Mouse (Mus musculus): Measurements from ENCODE around the gene Rbm4b. TPM values are rescaled to one million over a fixed set of nuclear protein-coding genes. Genes with fewer than 3 reads are reported as not detected.

The Rbm4b gene
- total and polyA plus RNA-seq, 3 experiments: 7.0 to 11.1 TPM; not detected in 1

DNA sequence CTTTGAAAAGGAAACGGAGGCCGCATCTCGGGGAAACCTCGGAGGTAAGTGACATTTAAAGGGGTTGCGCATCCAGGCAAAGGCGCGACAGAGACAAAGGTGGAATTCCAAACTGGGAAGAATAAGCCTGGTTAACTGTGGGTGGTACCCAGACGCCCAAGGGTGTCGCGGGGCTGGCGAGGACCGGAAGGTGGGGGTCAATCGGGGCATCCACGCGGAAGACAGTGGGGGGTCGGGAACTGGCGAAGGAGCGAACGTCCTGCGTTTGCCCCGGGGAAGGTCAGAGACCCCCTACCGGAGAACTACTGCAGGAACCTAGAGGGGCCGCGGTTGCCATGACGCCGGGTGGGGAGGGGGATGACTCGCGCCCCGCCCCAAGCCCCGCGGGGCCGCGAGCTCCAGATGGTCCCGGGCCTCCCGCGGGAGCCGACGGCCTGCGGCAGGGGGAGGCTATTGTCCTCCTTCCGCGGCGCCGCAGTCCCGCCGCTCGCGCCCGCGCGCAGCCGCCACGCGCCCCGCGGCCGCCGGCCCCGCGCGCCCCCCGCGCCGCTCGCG is 44.6 kb upstream of the Rbm4b start:
- Histone ChIP-seq H3K4me1 (ENCODE audit: control insufficient read depth in 1 of 2, insufficient read depth in 2 of 2, low read length in 2 of 2) (no peaks in the 10 kb centered on the region), H3K9ac (ENCODE audit: control insufficient read depth, low read depth, low read length, poor library complexity, severe bottlenecking) (no peak overlapping the region), H3K79me2 (ENCODE audit: control insufficient read depth, insufficient read depth, low read length, poor library complexity) (no peaks in the 10 kb centered on the region), H3K36me3 (ENCODE audit: control insufficient read depth in 1 of 2, insufficient read depth in 2 of 2, low read length in 2 of 2) (no peaks in the 10 kb centered on the region), H3K9me3 (replicated peaks; ENCODE audit: insufficient read depth, low read length) (no peaks in the 10 kb centered on the region), H3K27me3 (ENCODE audit: control insufficient read depth in 1 of 2, insufficient read depth in 2 of 2, low read length in 2 of 2) (no peaks in the 10 kb centered on the region), H3K4me3 (ENCODE audit: control insufficient read depth in 1 of 2, insufficient read depth in 1 of 2, low read depth in 2 of 2, low read length in 2 of 2) (no peak overlapping the region), H3K27ac (ENCODE audit: control insufficient read depth, low read depth, low read length) (no peak overlapping the region)
- no peak for DNase-seq (ENCODE audit: low read depth, low spot score)
- TF ChIP-seq NRF1 (IDR thresholded peaks at IDR 0.05; ENCODE audit: insufficient read depth, low read depth, low read length, poor library complexity, severe bottlenecking) (no peak), UBTF (IDR thresholded peaks at IDR 0.05; ENCODE audit: borderline replicate concordance, insufficient read depth, low read depth, low read length) (no peak), POLR2AphosphoS5 (IDR thresholded peaks at IDR 0.05; ENCODE audit: borderline replicate concordance, low read depth, low read length) (no peak), MEF2A (IDR thresholded peaks at IDR 0.05; ENCODE audit: extremely low read depth, insufficient replicate concordance, low read depth, low read length, poor library complexity, severe bottlenecking) (no peak), BHLHE40 (IDR thresholded peaks at IDR 0.05; ENCODE audit: borderline replicate concordance, low read depth, low read length) (no peak), MAZ (IDR thresholded peaks at IDR 0.05; ENCODE audit: low read depth, low read length) (no peak), CTCF (IDR thresholded peaks at IDR 0.05 in 2 of 3, conservative IDR thresholded peaks at IDR 0.05 in 1 of 3; ENCODE audit: control insufficient read depth in 1 of 3, insufficient read depth in 1 of 3, low read depth in 2 of 3, low read length in 3 of 3, poor library complexity in 1 of 3, severe bottlenecking in 1 of 3) (no peak), POLR2AphosphoS2 (IDR thresholded peaks at IDR 0.05; ENCODE audit: low read length) (no peak), JUND (IDR thresholded peaks at IDR 0.05; ENCODE audit: low read depth, low read length) (no peak), ZKSCAN1 (IDR thresholded peaks at IDR 0.05; ENCODE audit: low read depth, low read length) (no peak), HCFC1 (IDR thresholded peaks at IDR 0.05; ENCODE audit: low read depth, low read length) (no peak), KAT2A (conservative IDR thresholded peaks at IDR 0.05; ENCODE audit: low read depth, low read length) (no peak), USF2 (IDR thresholded peaks at IDR 0.05; ENCODE audit: borderline replicate concordance in 1 of 2, insufficient read depth in 1 of 2, low read depth in 1 of 2, low read length in 2 of 2) (no peak), TAL1 (IDR thresholded peaks at IDR 0.05; ENCODE audit: low read length) (no peak), SMC3 (IDR thresholded peaks at IDR 0.05; ENCODE audit: low read depth, low read length) (no peak)

DNA sequence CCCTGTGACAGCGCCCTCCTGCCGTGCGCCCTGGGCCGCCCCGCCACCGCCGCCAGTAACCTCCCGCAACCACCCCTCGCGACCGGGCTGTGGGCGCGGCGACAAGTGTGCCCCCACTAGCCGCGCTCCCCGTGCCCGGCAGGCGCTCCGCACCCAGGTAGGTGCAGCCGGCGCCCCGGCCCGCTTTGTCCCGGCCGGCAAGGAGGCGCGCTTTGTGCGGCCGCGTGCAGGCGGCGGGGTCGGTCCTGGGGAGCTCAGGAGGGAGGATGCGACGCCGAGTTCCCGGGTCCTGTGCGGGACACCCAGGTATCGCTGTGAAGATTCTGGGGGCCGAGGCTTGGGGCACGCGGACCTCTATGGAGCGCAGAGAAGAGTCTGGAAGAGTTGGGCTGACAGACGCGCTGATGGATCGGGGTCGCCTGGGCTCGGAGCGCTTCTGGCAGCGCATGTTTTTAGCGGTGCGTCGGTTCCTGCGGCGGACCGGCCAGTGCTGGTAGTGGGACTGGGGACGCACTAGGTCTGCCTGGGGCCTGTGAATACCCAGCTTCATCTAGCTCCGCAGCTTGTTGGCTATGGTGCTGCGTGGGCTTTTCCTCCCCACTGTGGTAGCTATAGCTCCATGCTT is 44.0 kb upstream of the Rbm4b start:
- Histone ChIP-seq H3K4me3 (ENCODE audit: control insufficient read depth in 1 of 2, insufficient read depth in 1 of 2, low read depth in 2 of 2, low read length in 2 of 2) (no peak overlapping the region), H3K27me3 (ENCODE audit: control insufficient read depth in 1 of 2, insufficient read depth in 2 of 2, low read length in 2 of 2) (no peaks in the 10 kb centered on the region), H3K36me3 (ENCODE audit: control insufficient read depth in 1 of 2, insufficient read depth in 2 of 2, low read length in 2 of 2) (no peaks in the 10 kb centered on the region), H3K4me1 (ENCODE audit: control insufficient read depth in 1 of 2, insufficient read depth in 2 of 2, low read length in 2 of 2) (no peaks in the 10 kb centered on the region), H3K79me2 (ENCODE audit: control insufficient read depth, insufficient read depth, low read length, poor library complexity) (no peaks in the 10 kb centered on the region), H3K9ac (ENCODE audit: control insufficient read depth, low read depth, low read length, poor library complexity, severe bottlenecking) (no peak overlapping the region), H3K27ac (ENCODE audit: control insufficient read depth, low read depth, low read length) (no peak overlapping the region), H3K9me3 (replicated peaks; ENCODE audit: insufficient read depth, low read length) (no peaks in the 10 kb centered on the region)
- no peak for DNase-seq (ENCODE audit: low read depth, low spot score)
- TF ChIP-seq RCOR1 (IDR thresholded peaks at IDR 0.05; ENCODE audit: low read depth, low read length): no peak
- TF ChIP-seq EP300 (IDR thresholded peaks at IDR 0.05; ENCODE audit: low read depth in 1 of 2, low read length in 2 of 2): no peak
- TF ChIP-seq ETS1 (IDR thresholded peaks at IDR 0.05; ENCODE audit: low read depth, low read length): no peak
- no peak for TF ChIP-seq CHD1 (IDR thresholded peaks at IDR 0.05; ENCODE audit: low read depth, low read length)
- TF ChIP-seq POLR2AphosphoS5 (IDR thresholded peaks at IDR 0.05; ENCODE audit: borderline replicate concordance, low read depth, low read length): no peak
- no peak for TF ChIP-seq GABPA (IDR thresholded peaks at IDR 0.05; ENCODE audit: low read depth, low read length)
- no peak for TF ChIP-seq CHD2 (IDR thresholded peaks at IDR 0.05; ENCODE audit: low read length)
- TF ChIP-seq MYC (IDR thresholded peaks at IDR 0.05; ENCODE audit: low read depth, low read length): no peak
- TF ChIP-seq MXI1 (IDR thresholded peaks at IDR 0.05; ENCODE audit: low read depth, low read length): no peak
- no peak for TF ChIP-seq USF1 (IDR thresholded peaks at IDR 0.05; ENCODE audit: low read depth, low read length)
- no peak for TF ChIP-seq POLR2AphosphoS2 (IDR thresholded peaks at IDR 0.05; ENCODE audit: low read length)
